Mouse (Mus musculus) midbrain, embryonic 14.5 days (tissue): Measurements from ENCODE around the gene Ngb. TPM values are rescaled to one million over a fixed set of nuclear protein-coding genes. Genes with fewer than 3 reads are reported as not detected.

ENCODE experiments used
- ATAC-seq: fragments of 200-750 bp; cut with Nextera tagmentation; 2 replicates; pipeline ENCODE4 v1.8.0; 2017; ENCODE audit warnings: moderate number of reproducible peaks, moderate library complexity; ENCODE audit not compliant: low FRiP score, low TSS enrichment
- DNase-seq: peaks from one replicate; pipeline ENCODE4 v3.0.0-alpha.2; 2015
- H3K27ac ChIP-seq: fragments of 300-500 bp; sonication (generic); replicated peaks from 2 replicates; pipeline ENCODE4 v1.5.1; 2014; ENCODE audit warnings: mild to moderate bottlenecking, low read depth, low read length, moderate library complexity
- H3K27me3 ChIP-seq: fragments of 300-500 bp; sonication (generic); 2 replicates; pipeline ENCODE4 v1.6.1; 2014; ENCODE audit warnings: low read length, control low read depth, mixed read lengths; ENCODE audit not compliant: control insufficient read depth, insufficient read depth
- H3K36me3 ChIP-seq: fragments of 300-500 bp; sonication (generic); 2 replicates; pipeline ENCODE4 v1.6.1; 2014; ENCODE audit warnings: low read length, control low read depth; ENCODE audit not compliant: control insufficient read depth, insufficient read depth
- H3K4me1 ChIP-seq: fragments of 300-500 bp; sonication (generic); 2 replicates; pipeline ENCODE4 v1.6.1; 2014; ENCODE audit warnings: mild to moderate bottlenecking, antibody characterized with exemption, low read length, control low read depth; ENCODE audit not compliant: control insufficient read depth, insufficient read depth
- H3K4me2 ChIP-seq: fragments of 300-500 bp; sonication (generic); 2 replicates; pipeline ENCODE4 v1.6.1; 2014; ENCODE audit warnings: mild to moderate bottlenecking, low read length, moderate library complexity
- H3K4me3 ChIP-seq: fragments of 300-500 bp; sonication (generic); replicated peaks from 2 replicates; pipeline ENCODE4 v1.5.1; 2014; ENCODE audit warnings: low read depth, low read length
- H3K9ac ChIP-seq: fragments of 300-500 bp; sonication (generic); replicated peaks from 2 replicates; pipeline ENCODE4 v1.6.1; 2014; ENCODE audit warnings: mild to moderate bottlenecking, low read length, moderate library complexity
- H3K9me3 ChIP-seq: fragments of 300-500 bp; sonication (generic); 2 replicates; pipeline ENCODE4 v1.6.1; 2016; ENCODE audit warnings: low read length, control low read depth, mixed read lengths; ENCODE audit not compliant: control insufficient read depth
- WGBS: fragments of 180-500 bp; shearing (Covaris S2); extraction: QIAGEN DNeasy Blood & Tissue Kit; methylation state at CpG from one replicate; pipeline ENCODE4 v1.1.7; 2014; 5-methylcytosine and 5-hydroxymethylcytosine counted together
- polyA plus RNA-seq: library from polyadenylated mRNA; unstranded; fragments of >200 nt; fragmentation: Nextera tagmentation; extraction: Ambion mirVana; gene quantifications from 2 replicates; pipeline ENCODE4 v1.2.1, GENCODE M21; 2014

Gene Ngb
- polyA plus RNA-seq, 1 experiment from 2014 or later: 3.8 TPM

- Histone ChIP-seq H3K27me3 (peaks cover under 1% of the 10 kb centered on the region; the same call in 1 of the 2 replicates), H3K9ac (no peak overlapping the region), H3K27ac (peak overlapping the region; percentile 33), H3K9me3 (no peaks in the 10 kb centered on the region), H3K4me1 (peaks cover 5% of the 10 kb centered on the region; the same call in 1 of the 2 replicates), H3K4me3 (no peak overlapping the region), H3K36me3 (peaks cover 35% of the 10 kb centered on the region), H3K4me2 (no peak overlapping the region)
- WGBS: 46% methylated on average over 3 of the region's 3 CpGs
- DNase-seq (peak; percentile 21), ATAC-seq (no peak; the same call in 1 of the 2 replicates)
These were observed 5.1 kb upstream of the Ngb start for GRCm38 (mm10) chr12:87107357-87107977.

GRCm38 (mm10) chr12:87104796-87105195 lies 2.5 kb upstream of the Ngb start:
- no peak for ATAC-seq
- H3K9ac ChIP-seq: no peak overlapping the region
- peaks cover 15% of the 10 kb centered on the region for H3K36me3 ChIP-seq
- H3K27ac ChIP-seq: no peak overlapping the region
- H3K4me3 ChIP-seq: no peak overlapping the region
- peaks cover 10% of the 10 kb centered on the region; the same call in 1 of the 2 replicates for H3K27me3 ChIP-seq
- 94% methylated on average over 4 of the region's 4 CpGs for WGBS
- DNase-seq: no peak
- H3K9me3 ChIP-seq: no peaks in the 10 kb centered on the region
- no peak overlapping the region for H3K4me2 ChIP-seq
- peaks cover 14% of the 10 kb centered on the region; the same call in 1 of the 2 replicates for H3K4me1 ChIP-seq

- ATAC-seq (no peak), DNase-seq (no peak)
- no peak overlapping the region for H3K27ac ChIP-seq
- no peak overlapping the region for H3K4me2 ChIP-seq
- peaks cover 10% of the 10 kb centered on the region; the same call in 1 of the 2 replicates for H3K27me3 ChIP-seq
- H3K36me3 ChIP-seq: 0 out of 2 replicates have a peak, but pooled peaks cover 6% of the 10 kb centered on the region
- peaks cover 14% of the 10 kb centered on the region; the same call in 1 of the 2 replicates for H3K4me1 ChIP-seq
- H3K4me3 ChIP-seq: no peak overlapping the region
- H3K9me3 ChIP-seq: no peaks in the 10 kb centered on the region
- WGBS: 92% methylated on average over 4 of the region's 4 CpGs
- no peak overlapping the region for H3K9ac ChIP-seq
These were observed 1.1 kb upstream of the Ngb start for GRCm38 (mm10) chr12:87103471-87103870.

GRCm38 (mm10) chr12:87100331-87100730 lies 2.0 kb downstream of the Ngb start:
- 85% methylated on average over 4 of the region's 4 CpGs for WGBS

GRCm38 (mm10) chr12:87093671-87094070 lies 8.7 kb downstream of the Ngb start:
- H3K4me3 ChIP-seq: no peak overlapping the region

More at GRCm38 (mm10) chr12:87100331-87100730, 2.0 kb downstream of the Ngb start:
- DNase-seq (no peak), ATAC-seq (no peak)
- no peak overlapping the region for H3K4me2 ChIP-seq
- no peak overlapping the region for H3K9ac ChIP-seq
- no peaks in the 10 kb centered on the region for H3K9me3 ChIP-seq
- peaks cover 10% of the 10 kb centered on the region; the same call in 1 of the 2 replicates for H3K27me3 ChIP-seq
- 0 out of 2 replicates have a peak, but pooled peaks cover 10% of the 10 kb centered on the region for H3K4me1 ChIP-seq
- H3K4me3 ChIP-seq: no peak overlapping the region
- no peak overlapping the region for H3K27ac ChIP-seq
- no peaks in the 10 kb centered on the region for H3K36me3 ChIP-seq

GRCm38 (mm10) chr12:87093249-87093648 lies 9.1 kb downstream of the Ngb start:
- no peak overlapping the region for H3K27ac ChIP-seq
- no peak overlapping the region for H3K4me2 ChIP-seq
- 0 out of 2 replicates have a peak, but pooled peaks cover 3% of the 10 kb centered on the region for H3K36me3 ChIP-seq
- ATAC-seq: no peak
- no peak overlapping the region for H3K4me3 ChIP-seq
- WGBS: 76% methylated on average over 4 of the region's 4 CpGs
- H3K27me3 ChIP-seq: no peaks in the 10 kb centered on the region
- H3K9ac ChIP-seq: no peak overlapping the region
- no peak for DNase-seq
- H3K9me3 ChIP-seq: no peaks in the 10 kb centered on the region
- no peaks in the 10 kb centered on the region for H3K4me1 ChIP-seq

More at GRCm38 (mm10) chr12:87093671-87094070, 8.7 kb downstream of the Ngb start:
- ATAC-seq (no peak), DNase-seq (no peak)
- H3K9me3 ChIP-seq: no peaks in the 10 kb centered on the region
- 74% methylated on average over 6 of the region's 6 CpGs for WGBS
- H3K27me3 ChIP-seq: no peaks in the 10 kb centered on the region
- 0 out of 2 replicates have a peak, but pooled peaks cover 3% of the 10 kb centered on the region for H3K36me3 ChIP-seq
- H3K4me1 ChIP-seq: no peaks in the 10 kb centered on the region
- H3K27ac ChIP-seq: no peak overlapping the region
- no peak overlapping the region for H3K9ac ChIP-seq
- no peak overlapping the region for H3K4me2 ChIP-seq

GRCm38 (mm10) chr12:87091916-87092315 lies 10.4 kb downstream of the Ngb start:
- 0 out of 2 replicates have a peak, but pooled peaks cover 3% of the 10 kb centered on the region for H3K36me3 ChIP-seq
- no peak for DNase-seq

GRCm38 (mm10) chr12:87089701-87090100 lies 12.6 kb downstream of the Ngb start:
- 0 out of 2 replicates have a peak, but pooled peaks cover 3% of the 10 kb centered on the region for H3K36me3 ChIP-seq
- no peak overlapping the region for H3K9ac ChIP-seq
- no peak overlapping the region for H3K4me2 ChIP-seq
- H3K4me1 ChIP-seq: no peaks in the 10 kb centered on the region
- no peak overlapping the region for H3K27ac ChIP-seq
- ATAC-seq: no peak
- H3K4me3 ChIP-seq: no peak overlapping the region
- no peak for DNase-seq
- H3K27me3 ChIP-seq: no peaks in the 10 kb centered on the region
- H3K9me3 ChIP-seq: no peaks in the 10 kb centered on the region
- 81% methylated on average over 2 of the region's 2 CpGs for WGBS

More at GRCm38 (mm10) chr12:87091916-87092315, 10.4 kb downstream of the Ngb start:
- no peak overlapping the region for H3K4me2 ChIP-seq
- H3K9me3 ChIP-seq: no peaks in the 10 kb centered on the region
- H3K27me3 ChIP-seq: no peaks in the 10 kb centered on the region
- no peak overlapping the region for H3K4me3 ChIP-seq
- no peak overlapping the region for H3K9ac ChIP-seq
- no peak overlapping the region for H3K27ac ChIP-seq
- WGBS: 93% methylated on average over 2 of the region's 2 CpGs
- no peaks in the 10 kb centered on the region for H3K4me1 ChIP-seq
- ATAC-seq: no peak

GRCm38 (mm10) chr12:87089255-87089654 lies 13.1 kb downstream of the Ngb start:
- ATAC-seq: no peak
- 78% methylated on average over 4 of the region's 4 CpGs for WGBS

More at GRCm38 (mm10) chr12:87089255-87089654, 13.1 kb downstream of the Ngb start:
- 0 out of 2 replicates have a peak, but pooled peaks cover 3% of the 10 kb centered on the region for H3K36me3 ChIP-seq
- no peak for DNase-seq
- H3K9me3 ChIP-seq: no peaks in the 10 kb centered on the region
- H3K27ac ChIP-seq: no peak overlapping the region
- no peak overlapping the region for H3K4me2 ChIP-seq
- no peaks in the 10 kb centered on the region for H3K4me1 ChIP-seq
- H3K4me3 ChIP-seq: no peak overlapping the region
- H3K9ac ChIP-seq: no peak overlapping the region
- no peaks in the 10 kb centered on the region for H3K27me3 ChIP-seq
